Mouse (Mus musculus) T-helper 1 cell (primary cell): ENCODE results near the gene Bdh2.

Source experiments
- in situ Hi-C: fragments of 300-600 bp; cut with MboI, MseI; formaldehyde crosslinking; loops from one replicate; pipeline ENCODE4 v1.15.1; 2025; ENCODE audit warnings: high pct_unique_total_duplicates

Gene Bdh2

DNA sequence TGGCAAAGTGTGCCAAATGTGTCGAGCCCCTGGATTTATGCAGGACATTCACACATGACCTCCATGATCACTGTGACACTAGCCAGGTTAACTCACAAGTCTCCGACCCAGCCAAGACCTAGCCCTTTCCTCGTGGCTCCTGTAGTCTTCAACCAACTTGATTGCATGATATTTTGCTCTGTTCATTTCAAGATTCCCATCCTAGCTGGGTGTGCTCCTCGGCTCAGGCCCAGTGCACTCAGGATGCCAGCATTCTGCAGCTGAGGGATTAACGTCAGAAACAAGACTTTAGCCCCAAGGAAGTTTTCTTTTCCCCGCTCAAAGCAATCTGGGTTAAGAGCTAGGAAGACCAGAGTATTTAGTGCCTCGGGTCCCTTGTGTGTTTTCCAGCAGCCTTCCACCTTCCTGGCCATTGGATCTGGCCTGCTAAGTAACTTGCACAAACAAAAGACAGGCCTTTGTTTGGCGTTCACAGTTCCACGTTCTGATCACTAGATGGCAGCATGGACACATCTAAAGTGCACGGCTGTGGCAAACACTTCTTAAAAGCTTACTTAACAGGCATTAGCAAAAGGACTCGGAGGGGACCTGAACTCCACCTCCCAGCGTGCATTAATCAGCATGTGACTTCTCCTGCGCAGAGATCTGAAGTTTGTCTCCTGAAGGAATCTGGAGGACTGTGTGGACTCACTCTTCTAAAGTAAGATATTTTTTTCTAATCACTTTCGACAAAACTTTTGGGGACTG is at the start of gene Bdh2:
Gene Bdh2 (plus strand): TSS at position 553 of the 747 bp plus-strand sequence.
- in situ Hi-C loops = loop anchor here (5.0 kb wide), 1 partner anchor 111 kb away; no protein-coding TSS in a partner anchor

DNA sequence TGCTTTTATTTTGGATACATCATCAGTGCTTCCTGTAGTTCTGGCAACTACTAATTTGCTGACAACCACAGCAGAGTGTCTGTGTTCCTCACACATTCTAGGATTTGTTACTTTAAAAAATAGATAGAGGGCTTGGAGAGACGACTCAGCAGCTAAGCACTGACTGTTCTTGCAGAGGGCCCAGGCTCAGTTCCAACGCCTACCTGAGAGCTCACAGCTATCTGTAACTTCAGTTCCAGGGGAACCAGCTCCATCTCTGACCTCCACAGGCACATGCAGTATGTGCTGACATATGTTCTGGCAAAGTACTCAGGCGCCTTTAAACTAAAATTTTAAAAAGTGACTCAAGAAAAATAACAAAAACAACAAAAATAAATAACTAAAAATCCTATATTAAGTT is 49.0 kb upstream of the Bdh2 start:
- in situ Hi-C loops = loop anchor here (10.0 kb wide), 1 partner anchor 1517 kb away; no protein-coding TSS in a partner anchor

DNA sequence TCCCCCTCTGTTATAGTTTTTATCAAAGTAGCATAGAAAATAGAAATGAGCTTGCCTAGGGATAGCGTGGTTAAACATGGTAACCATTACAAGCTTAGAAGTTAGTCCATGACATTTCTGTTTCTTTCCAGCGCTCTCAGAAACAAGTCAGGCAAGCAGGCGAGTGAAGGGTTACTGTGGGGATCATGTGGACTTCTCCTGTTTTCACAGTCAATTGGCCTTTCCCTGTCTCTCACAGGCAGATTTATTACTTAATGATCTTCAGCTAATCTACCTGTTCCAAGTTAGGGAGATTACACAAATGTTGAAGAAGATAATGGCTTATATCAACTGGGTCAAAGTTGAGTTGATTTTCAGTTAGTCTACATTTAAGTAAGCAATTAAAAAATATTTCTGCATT is 48.6 kb upstream of the Bdh2 start:
- in situ Hi-C loops = loop anchor here (10.0 kb wide), 1 partner anchor 1518 kb away; no protein-coding TSS in a partner anchor

DNA sequence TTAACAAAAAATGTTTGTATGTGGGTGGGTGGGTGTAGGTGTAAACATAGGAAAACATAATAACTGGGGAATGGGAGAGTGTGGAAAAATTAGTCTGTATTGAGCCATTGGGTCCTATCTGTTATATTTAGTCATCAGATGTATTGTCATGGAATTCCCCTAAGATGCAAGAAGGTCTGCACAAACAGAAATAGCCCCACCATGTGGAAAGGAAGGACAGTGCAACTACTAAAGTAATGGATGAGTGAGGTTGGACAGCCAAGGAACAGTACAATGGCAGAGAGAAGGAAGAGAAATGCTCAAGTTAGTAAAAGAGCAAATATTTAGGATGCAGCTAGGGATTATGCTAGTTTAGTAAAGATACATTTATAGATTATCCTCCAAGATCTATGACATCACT is 35.3 kb upstream of the Bdh2 start:
- in situ Hi-C loops = no loop called here

DNA sequence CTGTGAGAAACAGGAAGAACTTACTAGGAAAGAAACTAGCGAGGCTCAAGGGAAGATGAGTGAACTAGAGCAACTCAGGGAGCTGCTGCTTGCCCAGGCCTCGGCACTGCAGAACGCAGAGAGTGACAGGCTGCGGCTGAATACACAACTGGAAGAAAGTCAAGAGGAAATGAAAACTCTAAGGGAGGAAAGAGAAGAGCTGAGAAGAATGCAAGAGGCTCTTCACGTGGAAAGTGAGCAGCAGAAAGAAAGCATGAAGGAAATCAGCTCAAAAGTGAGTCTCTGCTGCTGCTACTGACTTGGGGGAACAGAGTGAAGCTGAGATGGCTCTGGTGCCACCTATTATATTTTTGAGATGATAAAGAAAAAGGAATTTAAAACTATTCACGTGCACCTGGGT is 34.2 kb upstream of the Bdh2 start:
- in situ Hi-C loops = no loop called here

DNA sequence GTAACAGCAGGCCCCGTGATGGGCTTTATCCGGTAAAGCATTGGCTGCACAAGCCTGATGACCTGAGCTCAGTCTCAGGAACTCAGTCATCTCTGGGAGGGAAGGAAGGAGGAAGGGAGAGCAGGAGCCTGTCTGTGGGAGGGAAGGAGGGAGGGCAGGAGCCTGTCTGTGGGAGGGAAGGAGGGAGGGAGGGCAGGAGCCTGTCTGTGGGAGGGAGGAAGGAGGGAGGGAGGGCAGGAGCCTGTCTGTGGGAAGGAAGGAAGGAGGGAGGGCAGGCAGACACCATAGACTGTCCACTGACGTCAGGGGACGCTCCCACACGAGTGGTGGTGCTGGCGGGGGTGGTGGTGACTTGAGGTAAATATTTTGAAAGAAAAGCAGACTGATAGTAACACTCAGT is 31.9 kb upstream of the Bdh2 start:
- in situ Hi-C loops = no loop called here

DNA sequence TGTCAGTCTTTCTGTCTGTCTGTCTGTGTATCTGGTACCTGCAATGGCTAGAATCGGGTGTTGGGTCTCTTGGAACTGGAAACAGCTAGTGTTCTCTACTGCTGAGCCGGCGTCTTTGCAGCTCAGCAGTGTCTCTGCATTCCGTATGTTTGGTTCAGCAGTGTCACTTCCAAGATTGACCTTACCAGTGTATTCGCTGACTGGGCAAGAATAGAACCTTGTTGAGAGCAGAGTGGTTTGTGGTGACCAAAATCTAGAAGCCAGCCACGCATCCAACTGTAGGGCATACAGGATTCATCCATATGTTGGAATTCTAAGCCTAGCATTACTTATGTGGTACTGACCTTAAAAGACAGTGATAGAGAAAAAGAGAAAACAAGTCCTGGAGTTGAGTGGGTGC is 29.2 kb upstream of the Bdh2 start:
- in situ Hi-C loops = no loop called here

DNA sequence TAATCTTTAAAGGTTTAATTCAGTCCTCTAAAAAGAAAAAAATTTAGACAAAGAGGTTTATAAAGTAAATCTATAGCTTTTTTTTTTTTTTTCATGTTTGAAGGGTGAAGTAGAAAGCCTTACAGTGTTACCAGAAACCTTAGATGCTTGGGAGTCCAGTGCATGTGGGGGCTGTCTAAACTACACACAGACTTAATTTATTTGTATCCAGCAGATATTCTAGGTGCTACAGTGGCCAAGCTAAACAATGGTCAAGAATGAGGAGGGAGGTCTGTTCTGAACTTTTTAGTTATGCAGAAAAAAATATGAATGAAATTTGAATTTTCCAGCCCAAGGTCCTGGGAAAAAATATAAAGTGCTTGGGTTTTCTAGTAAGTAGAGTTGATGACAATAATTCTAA is 26.2 kb upstream of the Bdh2 start:
- in situ Hi-C loops = no loop called here

DNA sequence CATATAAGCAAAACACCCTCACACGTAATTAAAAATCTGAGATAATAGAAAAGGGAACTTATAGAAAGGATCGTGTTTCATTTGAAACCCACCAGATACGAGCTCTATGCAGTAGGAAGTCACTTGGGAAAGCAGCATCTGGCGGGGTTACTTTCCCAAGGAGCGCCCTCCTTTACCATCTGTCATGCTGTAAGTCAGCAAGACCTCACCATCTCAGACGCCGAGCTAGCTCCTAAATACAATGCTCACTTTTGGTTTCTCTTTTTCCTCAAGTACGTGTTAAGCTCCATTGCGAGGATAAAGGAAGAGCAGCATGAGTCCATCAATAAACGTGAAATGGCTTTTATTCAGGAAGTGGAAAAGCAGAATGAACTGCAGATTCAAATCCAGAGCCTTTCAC is 22.1 kb upstream of the Bdh2 start:
- in situ Hi-C loops = no loop called here

DNA sequence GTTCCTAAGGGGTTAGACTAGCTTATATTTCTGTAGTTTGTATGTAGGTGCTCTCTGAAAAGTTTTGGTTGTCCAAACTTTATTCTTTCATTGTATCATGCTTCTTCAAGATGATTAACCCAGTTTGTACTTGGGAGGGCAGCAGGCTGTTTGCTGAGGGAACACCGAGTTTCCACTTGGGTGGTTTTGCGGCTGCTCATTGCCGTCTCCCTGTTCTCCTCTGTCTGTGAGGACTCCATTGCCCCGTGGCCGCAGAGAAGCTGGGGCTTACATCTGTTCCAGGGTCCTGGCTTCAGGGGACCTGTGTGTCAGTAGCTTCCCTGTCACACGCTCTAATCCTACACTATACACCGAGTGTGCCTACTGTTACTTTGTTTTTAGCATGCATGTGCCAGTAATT is 20.8 kb upstream of the Bdh2 start:
- in situ Hi-C loops = no loop called here

DNA sequence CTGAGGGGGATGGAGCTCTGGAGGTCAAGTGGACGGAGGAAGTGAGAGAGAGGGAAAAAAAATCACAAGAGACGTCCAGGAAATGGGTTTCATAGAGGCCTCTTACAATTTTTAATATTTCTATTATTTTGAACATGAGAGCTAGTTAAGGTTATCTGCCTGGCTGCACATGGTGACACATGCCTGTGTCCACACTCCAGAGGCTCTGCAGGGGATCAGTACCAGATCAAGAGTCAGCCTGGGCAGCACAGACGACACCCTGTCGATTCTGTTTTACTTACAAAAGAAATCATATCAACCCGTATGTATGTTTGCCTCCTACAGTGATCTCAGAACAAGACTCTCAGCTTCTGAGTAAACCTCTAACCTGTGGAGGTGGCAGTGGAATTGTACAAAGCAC is 12.4 kb upstream of the Bdh2 start:
- in situ Hi-C loops = no loop called here

DNA sequence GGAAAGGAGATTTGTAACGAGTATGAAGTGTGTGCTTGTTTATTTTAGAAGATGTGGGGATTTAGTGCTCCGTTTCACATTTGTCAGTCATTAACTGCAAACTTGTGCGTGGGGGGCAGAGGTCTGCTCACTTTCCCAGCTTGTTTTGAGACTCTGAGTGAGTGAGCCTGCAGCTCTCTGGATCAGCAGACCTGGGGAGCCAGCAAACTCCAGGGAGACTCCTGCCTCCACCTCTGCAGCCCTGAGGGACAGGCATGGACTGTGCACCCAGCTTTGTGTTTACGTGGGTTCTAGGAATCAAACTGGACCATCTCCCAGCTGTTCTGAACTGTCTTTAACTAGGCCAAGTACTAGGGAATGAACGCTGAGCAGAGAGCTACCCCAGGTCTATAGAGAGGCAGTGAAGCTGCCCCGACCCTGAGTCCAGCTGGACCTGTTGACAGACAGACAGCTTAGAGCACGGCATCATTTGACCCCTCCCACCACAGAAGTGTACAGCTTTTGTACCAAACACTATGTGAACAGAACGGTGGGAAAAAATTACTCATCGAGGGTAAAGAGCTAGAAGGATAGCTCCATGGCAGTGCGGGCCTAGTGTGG is 11.5 kb upstream of the Bdh2 start:
- in situ Hi-C loops = no loop called here

DNA sequence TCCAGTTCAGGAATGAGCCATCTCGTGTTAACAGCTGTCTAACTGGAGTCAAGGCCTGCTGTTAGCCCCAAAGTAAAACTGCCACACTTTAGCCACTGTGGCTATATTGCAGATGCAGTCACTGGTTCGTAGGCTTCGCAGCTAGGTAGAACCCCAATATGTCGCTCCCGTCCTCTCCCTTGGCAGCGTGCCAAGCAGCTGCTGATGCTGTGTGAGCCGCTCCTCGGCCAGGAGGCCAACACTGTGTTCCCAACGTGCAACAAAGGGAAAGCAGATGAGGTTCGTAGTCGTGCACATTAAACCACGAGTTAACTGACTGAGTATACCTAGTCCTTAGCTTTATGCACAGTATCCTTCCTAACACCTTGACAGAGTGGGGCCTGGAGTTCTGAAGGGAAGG is 8.4 kb upstream of the Bdh2 start:
- in situ Hi-C loops = no loop called here

DNA sequence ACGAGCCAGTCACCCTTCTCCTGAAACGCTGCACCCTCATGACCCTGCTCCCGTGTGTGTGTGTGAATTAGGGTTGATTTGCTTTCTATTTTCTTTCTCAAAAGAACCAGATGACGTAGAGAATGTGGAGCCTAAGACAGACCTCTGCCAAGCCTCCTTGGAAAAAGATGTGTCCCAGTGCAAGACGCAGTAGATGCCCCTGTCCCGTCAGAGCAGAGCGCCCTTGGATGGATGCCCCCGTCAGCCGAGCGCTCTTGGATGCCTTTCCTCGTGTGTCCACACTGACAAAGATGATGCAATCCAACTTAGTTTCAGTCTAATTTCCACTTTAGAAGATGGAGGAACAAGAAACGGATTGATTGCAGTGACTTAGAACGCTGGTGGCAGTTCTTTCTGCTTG is 8.0 kb upstream of the Bdh2 start:
- in situ Hi-C loops = no loop called here

DNA sequence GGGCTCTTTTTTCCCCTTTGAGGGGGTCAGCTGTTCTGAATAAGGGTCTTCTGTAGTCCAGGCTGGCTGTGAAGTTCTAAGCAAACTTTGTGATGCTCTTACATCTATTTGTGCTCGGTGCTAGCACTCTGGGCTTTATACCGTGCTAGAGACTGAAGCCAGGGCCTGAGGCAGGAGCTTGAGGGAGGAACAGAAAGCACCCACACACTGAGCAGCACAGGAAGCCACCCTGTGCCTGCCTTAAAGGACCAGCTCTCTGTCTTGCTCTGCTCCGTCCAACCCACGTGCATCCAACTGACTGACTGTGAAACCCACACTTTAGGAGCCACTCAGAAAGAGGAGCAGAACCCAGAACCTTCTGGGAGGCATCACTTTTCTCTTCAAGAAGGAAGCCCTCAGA is 861 bp upstream of the Bdh2 start:
- in situ Hi-C loops = loop anchor here (5.0 kb wide), 1 partner anchor 112 kb away; no protein-coding TSS in a partner anchor

DNA sequence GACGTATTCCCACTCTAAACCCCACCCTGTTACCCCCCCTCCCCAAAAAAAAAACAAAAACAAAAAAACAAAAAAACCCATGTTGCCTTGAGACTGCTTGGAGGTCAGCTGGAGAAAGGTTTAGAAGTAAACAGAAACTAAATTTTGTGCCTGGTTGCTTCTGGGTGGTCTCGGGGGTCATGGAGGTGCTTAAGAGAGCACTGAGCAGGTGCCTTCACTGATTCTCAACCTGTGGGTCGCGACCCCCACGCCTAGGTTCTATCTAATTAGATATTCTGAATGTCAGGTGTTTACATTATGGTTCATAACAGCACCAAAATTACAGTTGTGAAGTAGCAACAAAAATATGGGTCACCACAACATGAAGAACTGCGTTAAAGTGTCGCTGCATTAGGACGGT is 680 bp downstream of the Bdh2 start:
- in situ Hi-C loops = loop anchor here (5.0 kb wide), 1 partner anchor 111 kb away; no protein-coding TSS in a partner anchor

DNA sequence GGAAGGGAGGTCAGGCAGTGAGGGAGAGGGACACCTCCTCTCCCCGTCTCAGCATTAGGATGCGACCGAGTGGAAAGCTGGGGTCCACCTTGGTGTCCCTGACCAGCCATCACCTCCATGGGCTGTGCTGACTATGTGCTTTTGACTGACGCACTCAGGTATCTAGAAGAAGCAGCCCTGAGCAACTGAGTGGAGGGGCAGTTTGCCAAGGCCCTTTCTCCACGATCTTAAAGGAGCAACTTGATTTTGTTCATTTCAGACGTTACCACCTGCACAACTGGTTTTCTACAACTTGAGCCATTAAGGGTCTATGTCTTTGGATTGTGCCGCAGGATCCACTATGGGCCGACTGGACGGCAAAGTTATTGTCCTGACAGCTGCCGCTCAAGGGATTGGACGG is 4.2 kb downstream of the Bdh2 start:
- in situ Hi-C loops = no loop called here

DNA sequence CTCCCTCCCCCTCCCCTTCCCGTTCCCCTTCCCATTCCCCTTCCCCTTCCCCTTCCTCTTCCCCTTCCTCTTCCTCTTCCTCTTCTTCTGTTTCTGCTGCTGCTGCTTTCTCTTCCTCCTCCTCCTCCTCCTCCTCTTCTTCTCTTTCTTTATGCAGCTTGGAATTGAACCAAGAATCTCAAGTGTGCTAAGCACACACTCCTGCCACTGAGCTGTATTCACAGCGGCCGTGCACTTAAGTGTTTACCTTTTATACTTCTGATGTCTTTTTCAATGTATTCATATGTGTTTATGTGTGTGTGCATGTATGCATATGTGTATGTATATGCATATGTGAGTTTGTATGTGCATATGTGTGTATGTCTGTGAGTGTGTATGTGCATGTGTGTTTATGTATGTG is 4.8 kb downstream of the Bdh2 start:
- in situ Hi-C loops = no loop called here

DNA sequence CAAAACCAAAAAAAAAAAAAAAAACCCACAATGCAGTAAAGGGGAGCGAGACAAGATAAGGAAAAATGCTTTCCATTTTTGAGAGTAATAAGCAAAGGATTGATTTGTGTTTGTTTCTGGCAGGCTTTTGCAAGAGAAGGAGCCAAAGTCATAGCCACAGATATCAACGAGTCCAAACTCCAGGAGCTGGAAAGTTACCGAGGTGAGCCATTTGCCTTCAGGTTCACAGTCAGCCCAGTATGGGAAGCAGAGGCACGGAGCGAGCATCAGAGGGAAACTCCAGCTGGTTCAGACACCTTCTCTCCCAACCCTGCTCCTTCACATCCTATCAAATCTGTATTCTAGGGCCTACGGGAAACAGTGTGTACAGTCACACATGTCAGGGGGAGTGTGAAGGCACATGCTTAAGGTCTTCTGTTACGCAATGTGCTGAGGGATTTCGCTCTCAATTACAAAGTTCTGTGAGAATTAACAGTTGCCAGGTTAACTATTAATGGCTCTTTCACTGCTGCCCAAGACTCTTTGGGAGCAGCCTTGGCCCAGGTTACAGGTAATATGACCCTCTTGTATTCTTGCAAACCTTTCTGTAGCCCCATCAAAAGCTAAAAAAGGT is 7.2 kb downstream of the Bdh2 start:
- in situ Hi-C loops = no loop called here

DNA sequence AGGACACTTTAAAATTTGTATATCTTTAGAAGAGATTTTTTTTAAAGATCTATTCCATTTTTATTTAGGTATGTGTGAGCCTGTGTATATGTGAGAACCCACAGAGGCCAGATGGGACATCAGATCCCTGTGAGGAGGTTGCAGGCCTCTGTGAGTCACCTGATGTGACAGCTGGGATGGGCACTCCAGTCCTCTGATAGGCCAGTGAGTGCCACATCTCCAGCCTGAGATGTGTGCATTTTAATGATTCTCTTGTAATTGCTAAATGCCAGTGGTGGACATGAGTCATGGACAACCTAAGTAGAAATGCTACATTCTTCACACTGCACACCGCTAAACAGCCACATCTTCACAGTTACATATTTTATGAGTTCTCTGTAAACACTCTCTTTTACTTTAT is 8.1 kb downstream of the Bdh2 start:
- in situ Hi-C loops = no loop called here

DNA sequence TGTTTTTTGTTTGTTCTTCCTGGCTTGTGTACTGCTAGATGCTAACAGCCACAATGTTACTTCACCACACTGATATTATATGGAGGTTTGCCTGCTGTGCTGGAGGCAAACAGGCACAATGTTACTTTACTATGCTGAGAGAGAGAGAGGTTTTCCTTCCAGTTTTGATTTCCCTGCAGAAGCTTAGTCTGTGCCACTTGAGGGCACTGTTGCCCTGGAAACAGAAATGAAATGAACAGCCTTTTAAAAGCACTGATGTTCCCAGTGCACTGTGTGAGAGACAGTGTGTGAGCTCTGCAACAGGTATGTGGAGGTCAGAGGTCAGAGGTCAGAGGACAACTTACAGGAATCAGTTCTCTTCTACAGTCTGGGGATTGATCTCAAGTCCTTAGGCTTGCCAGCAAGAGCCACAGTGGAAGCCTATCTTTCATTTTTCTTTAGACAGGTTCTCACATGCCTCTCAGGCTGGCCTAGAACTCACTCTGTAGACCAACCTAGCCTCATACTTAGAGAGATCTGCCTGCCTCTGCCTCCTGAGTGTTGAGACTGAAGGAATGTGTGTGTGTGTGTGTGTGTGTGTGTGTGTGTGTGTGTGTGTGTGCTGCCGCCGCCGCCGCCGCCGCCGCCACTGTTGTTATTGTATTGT is 9.4 kb downstream of the Bdh2 start:
- in situ Hi-C loops = loop anchor here (5.0 kb wide), 1 partner anchor 37 kb away; no protein-coding TSS in a partner anchor

DNA sequence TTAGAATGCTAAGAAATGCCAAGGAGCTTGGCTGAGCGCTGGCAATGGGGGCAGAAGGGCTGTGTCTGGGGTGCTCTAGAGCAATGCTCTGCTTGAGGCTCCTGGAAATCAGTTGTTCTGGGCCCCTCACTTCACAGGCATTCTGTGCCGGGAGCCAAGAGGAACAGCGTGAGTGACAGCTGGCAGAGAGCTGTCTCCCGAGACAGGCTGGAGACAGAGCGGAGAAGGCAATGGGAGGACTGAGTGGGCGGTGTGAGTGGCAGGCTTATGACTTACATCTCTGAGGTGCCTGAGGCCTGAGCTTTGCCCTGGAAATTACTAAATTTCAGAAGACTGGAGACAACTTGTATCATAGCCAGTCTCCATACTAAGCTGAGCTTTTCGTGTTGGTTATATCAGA is 12.7 kb downstream of the Bdh2 start:
- in situ Hi-C loops = loop anchor here (5.0 kb wide), 1 partner anchor 34 kb away; no protein-coding TSS in a partner anchor
